Mouse (Mus musculus): ENCODE measurements around the gene Thtpa. TPM values are rescaled to one million over a fixed set of nuclear protein-coding genes. Genes with fewer than 3 reads are reported as not detected.
A peak's percentile ranks its signal among the peaks of the same experiment; 100 is the strongest.

Thtpa gene
- total RNA-seq, 2 experiments from 2014 or later, result 18.2 to 19.6 TPM

GRCm38 (mm10) chr14:55105836-55106809, 11.5 kb downstream of the Thtpa start, which contains the start of gene Ap1g2:
TSS of gene Ap1g2 (minus strand) at chr14:55106593.
- DNase-seq, result peak; percentile 88

- DNase-seq, result no peak
Measured at GRCm38 (mm10) chr14:55106990-55107389, 12.4 kb downstream of the Thtpa start.

GRCm38 (mm10) chr14:55108202-55108870, 13.8 kb downstream of the Thtpa start:
- peak; percentile 84 for DNase-seq

DNA sequence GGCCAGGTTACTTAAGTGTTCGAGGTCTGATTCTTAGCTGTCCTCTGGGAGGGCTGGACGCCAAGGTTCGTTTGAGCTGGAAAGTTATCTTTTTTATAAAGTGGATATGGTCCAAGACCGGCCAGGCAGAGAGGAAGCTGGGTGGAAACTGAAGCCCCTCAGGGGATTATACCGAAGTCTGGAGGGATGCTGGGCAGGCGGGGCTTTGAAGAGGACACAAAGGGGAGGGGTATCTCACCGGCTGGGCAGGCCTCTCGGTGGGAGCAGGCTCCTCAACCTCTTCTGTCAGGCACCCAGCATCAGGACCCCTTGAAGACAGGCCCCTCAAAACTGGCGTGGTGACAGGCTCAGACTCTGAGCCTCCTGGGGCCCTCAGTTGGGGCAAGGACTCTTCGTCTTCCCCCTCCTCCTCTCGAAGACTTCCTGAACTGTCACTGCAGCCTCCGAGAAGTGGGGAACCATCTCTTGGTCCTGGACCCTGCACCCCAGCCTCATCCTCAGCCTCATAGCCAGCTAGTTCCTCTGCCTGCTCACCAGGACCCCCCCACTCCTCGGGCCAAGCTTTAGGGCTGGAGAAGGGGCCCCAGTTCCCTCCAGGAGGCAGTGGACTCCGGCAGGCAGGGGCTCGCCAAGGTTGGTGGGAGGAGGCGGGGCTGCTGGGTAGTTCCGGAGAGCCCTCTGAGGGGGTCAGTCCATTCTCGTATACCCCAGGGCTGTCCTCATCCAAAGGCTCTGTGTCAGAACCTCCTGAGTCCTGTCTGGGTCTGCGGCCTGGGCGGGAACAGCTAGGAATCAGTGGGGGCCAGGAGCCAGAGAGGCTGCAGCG, 14.7 kb downstream of the Thtpa start:
- DNase-seq, result peak in 1 of 2 experiments; percentile 35

- DNase-seq, result no peak
Measured at GRCm38 (mm10) chr14:55110076-55110475, 15.5 kb downstream of the Thtpa start.

GRCm38 (mm10) chr14:55111720-55112119, 17.1 kb downstream of the Thtpa start:
- DNase-seq, result peak in 1 of 2 experiments; percentile 66

- no peak for DNase-seq
Measured at GRCm38 (mm10) chr14:55113351-55113974, 18.9 kb downstream of the Thtpa start.

DNA sequence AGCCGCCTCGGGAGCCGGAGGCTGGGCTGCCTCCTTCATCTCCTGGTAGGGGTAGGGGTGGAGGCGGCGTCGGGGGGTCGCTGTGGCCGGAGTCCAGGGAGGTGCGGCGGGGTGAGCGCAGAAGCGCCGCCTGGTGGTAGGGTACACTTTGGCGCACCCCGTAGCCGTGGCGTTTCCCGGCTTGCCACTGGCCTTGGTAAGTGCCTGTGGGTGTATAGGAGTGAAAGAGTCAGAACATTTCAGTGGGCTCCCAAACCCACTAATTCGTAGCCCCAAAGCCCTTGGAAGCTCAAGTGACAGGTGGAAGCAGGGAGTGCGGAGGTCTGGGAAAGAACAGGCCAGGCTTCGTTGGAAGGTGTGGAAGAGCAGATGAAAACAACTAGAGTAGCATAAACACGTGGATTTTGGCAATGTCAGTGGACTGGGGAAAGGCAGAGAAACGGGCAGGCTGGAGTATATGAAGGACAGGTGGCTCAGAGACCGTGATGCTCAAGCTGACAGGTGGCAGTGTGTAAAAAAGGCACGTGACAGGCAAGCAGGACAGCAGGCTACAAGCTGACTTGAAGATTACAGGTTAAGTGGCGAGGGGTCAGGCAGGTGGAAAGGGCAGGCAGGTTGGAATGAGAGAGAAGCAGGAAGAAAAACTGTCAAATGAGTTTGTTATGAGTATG, 19.5 kb downstream of the Thtpa start:
- peak in 1 of 2 experiments; percentile 45 for DNase-seq

DNA sequence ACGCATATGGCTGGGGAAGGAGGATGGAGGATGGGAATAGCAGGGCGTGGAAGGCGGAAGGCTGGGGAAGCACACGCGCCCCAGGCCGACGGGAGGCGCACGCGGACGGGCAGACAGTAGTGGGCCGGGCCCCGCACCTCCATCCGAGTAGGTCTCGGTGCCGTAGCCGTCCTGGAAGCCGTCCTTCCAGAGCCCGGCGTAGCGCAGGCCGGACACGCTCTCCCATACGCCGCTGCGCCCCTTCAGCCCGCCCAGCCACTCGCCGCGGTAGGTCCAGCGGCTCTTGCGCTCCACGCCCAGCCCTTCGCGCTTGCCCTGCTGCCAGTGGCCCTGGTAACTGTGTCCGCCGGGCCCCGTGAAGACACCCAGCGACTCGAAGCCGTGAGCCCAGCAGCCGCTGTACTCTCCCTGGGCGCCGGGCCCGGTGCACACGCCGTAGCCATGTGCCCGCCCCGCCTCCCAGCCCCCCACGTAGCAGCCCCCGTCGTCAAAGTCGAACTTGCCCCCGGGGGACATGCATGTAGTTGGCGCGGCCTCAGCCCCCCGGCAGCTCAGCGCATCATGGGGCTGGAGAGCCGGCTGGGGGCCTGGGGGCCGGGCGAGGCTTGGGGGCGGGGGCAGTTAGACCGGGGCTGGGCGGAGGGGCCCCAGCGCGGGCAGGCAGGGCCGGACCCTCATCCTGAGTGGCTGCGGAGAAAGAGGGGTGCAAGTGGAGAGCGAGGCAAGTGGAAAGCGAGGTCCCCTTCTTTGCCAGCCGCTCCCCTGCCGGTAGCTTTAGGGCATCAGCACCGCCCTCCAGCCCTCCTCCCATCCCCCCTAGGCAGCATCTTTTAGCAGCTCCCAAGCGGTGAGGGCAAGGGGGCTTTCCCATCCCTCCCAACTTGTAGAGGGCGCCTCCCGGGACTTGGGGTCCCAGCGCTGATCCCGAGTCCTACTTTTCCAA, 20.4 kb downstream of the Thtpa start:
- peak; percentile 65 to 67 for DNase-seq

DNA sequence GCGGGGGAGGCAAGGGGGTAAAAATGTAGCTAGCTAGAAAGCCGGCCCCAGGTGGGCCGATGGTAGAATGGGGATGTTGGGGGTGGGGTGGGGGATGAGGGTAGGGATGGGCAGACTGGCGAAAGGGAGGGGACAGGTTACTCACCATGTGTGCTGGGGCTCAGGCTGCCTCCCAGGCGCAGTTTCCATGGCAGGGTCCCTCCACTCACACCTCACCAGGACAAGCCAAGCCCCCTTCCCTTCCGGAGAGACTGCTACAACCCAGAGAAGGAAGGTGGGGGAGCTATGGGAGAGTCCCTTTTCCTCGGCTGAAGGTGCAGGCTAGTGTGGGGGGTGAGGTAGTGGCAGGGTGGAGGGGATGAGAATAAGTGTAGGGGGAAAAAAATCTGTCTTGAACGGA, 21.3 kb downstream of the Thtpa start:
- DNase-seq, result peak in 1 of 2 experiments; percentile 39

- DNase-seq, result peak in 1 of 2 experiments; percentile 77
Measured at GRCm38 (mm10) chr14:55116425-55117200, 22.0 kb downstream of the Thtpa start, which contains the start of gene Jph4. TSS of gene Jph4 (minus strand) at chr14:55116935.

GRCm38 (mm10) chr14:55118852-55119251, 24.3 kb downstream of the Thtpa start:
- no peak for DNase-seq

- no peak for DNase-seq
Measured at GRCm38 (mm10) chr14:55119421-55120134, 25.0 kb downstream of the Thtpa start.

DNA sequence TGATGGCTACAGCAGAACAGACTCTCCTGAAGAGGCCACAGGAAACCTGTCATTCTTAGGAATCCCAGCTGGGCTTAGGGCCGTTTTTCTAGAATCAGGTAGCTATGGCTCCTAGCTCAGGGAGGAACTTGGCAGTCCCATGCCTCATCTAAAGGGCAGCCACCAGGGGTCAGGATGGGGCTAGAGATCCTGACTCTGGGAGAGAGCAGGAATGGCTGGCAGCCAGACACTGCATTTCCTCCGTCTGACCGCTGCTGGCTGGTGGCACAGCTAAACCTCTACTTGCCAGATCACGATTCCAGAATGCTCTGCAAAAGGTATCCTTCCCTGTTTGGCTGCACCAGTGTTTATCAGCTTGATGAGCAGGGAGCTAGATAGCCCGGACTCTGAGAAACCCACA, 27.4 kb downstream of the Thtpa start:
- DNase-seq, result no peak

DNA sequence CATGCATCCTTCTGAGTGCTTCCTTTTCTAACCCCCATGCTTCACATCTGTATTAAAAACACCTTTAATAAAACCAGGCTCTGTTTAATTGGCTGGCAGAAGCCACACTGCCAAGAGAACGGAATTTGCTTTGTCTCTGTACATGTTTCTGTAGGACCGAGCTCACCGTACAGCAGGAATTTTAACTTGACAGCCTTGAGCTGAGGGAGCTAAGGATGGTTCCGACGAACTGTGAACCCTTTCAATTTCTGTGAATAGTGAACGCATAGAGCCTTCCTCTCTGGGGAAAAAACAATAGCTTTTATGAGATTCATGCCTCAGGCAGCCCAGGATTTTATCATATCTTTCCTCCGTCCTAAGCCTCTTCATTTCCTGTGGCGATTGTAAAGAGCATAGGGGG, 27.8 kb downstream of the Thtpa start:
- DNase-seq, result no peak

- DNase-seq, result no peak
Measured at GRCm38 (mm10) chr14:55125711-55126110, 31.1 kb downstream of the Thtpa start.

GRCm38 (mm10) chr14:55126521-55126920, 31.9 kb downstream of the Thtpa start:
- DNase-seq, result no peak

DNA sequence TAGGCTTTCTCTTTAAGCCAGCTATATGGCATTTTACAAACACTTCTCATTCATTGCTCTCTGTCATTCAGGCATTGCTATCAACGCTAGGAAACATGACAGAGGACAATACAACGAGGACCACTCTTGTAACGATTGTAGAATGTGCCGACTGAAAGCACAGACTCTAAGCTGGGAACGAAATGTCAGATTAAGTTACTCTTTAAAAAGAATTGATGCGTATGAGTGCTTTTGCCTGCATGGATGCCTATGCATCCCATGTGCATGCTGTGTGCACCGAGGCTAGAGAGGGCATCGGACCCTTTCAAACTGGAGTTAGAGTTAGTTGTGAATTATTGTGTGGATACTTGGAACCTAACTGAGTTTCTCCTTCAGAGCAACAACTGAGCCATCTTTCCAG, 41.1 kb downstream of the Thtpa start:
- no peak for DNase-seq

- no peak for DNase-seq
Measured at GRCm38 (mm10) chr14:55139313-55139712, 44.7 kb downstream of the Thtpa start.

Data from layer of hippocampus, postnatal 36 days (tissue).